Mouse (Mus musculus) midbrain, embryonic 16.5 days (tissue): Measurements from ENCODE around the gene H2-Eb1. TPM values are rescaled to one million over a fixed set of nuclear protein-coding genes. Genes with fewer than 3 reads are reported as not detected.
A peak's percentile ranks its signal among the peaks of the same experiment; 100 is the strongest.

Experiments used
- ATAC-seq: fragments of 200-750 bp; cut with Nextera tagmentation; 2 replicates; pipeline ENCODE4 v1.8.0; 2017; ENCODE audit warnings: moderate TSS enrichment
- H3K27ac ChIP-seq: fragments of 300-500 bp; sonication (generic); 2 replicates; pipeline ENCODE4 v1.5.1; 2014; ENCODE audit warnings: mild to moderate bottlenecking, low read length, mixed read lengths
- H3K27me3 ChIP-seq: fragments of 300-500 bp; sonication (generic); 2 replicates; pipeline ENCODE4 v1.6.1; 2014; ENCODE audit warnings: low read depth, low read length, mixed read lengths; ENCODE audit not compliant: control insufficient read depth, insufficient read depth
- H3K36me3 ChIP-seq: fragments of 300-500 bp; sonication (generic); 2 replicates; pipeline ENCODE4 v1.6.1; 2014; ENCODE audit warnings: mild to moderate bottlenecking, low read length, moderate library complexity, mixed read lengths; ENCODE audit not compliant: control insufficient read depth, insufficient read depth
- H3K4me1 ChIP-seq: fragments of 300-500 bp; sonication (generic); 2 replicates; pipeline ENCODE4 v1.6.1; 2014; ENCODE audit warnings: mild to moderate bottlenecking, low read length, mixed read lengths; ENCODE audit not compliant: control insufficient read depth, insufficient read depth
- H3K4me2 ChIP-seq: fragments of 300-500 bp; sonication (generic); 2 replicates; pipeline ENCODE4 v1.6.1; 2014; ENCODE audit warnings: mild to moderate bottlenecking, low read length, mixed read lengths
- H3K4me3 ChIP-seq: fragments of 300-500 bp; sonication (generic); 2 replicates; pipeline ENCODE4 v1.5.1; 2014; ENCODE audit warnings: low read depth, mild to moderate bottlenecking, low read length, moderate library complexity, mixed read lengths
- H3K9ac ChIP-seq: fragments of 300-500 bp; sonication (generic); 2 replicates; pipeline ENCODE4 v1.6.1; 2014; ENCODE audit warnings: low read depth, low read length, mixed read lengths
- H3K9me3 ChIP-seq: fragments of 300-500 bp; sonication (generic); replicated peaks from 2 replicates; pipeline ENCODE4 v1.6.1; 2014; ENCODE audit warnings: mild to moderate bottlenecking, low read length, mixed read lengths; ENCODE audit not compliant: control insufficient read depth, poor library complexity, severe bottlenecking
- WGBS: fragments of 180-500 bp; shearing (Covaris S2); extraction: QIAGEN DNeasy Blood & Tissue Kit; methylation state at CpG from one replicate; pipeline ENCODE4 v1.1.7; 2014; 5-methylcytosine and 5-hydroxymethylcytosine counted together
- polyA plus RNA-seq: library from polyadenylated mRNA; unstranded; fragments of >200 nt; fragmentation: Nextera tagmentation; extraction: Ambion mirVana; gene quantifications from 2 replicates; pipeline ENCODE4 v1.2.1, GENCODE M21; 2015

The H2-Eb1 gene
- polyA plus RNA-seq = 1.9 and 2.8 TPM in 2 replicates

DNA sequence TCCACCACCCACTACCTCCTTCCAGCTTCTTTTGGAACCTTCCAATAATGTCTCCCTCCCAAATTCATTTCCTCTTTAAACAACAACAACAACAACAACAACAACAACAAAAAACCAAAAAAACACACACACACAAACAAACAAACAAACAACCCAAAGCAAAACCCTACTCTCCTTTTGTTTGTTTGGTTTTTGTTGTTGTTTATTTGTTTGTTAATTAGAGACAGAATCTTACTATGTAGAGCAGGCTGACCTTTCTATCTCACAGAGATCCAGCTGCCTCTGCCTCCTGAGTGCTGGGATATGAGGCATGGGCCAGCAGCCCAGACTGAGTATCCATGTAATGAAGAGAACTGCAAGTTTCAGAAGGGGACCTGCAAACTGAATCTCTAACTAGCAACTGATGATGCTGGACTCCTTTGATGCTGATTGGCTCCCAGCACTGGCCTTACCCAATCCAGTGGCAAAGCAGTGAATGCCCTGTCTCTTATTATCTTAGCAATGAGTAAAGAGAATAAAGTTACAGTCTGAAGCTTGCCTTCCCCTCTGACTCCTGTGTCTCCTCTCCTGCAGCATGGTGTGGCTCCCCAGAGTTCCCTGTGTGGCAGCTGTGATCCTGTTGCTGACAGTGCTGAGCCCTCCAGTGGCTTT, at the start of gene H2-Eb1:
TSS of gene H2-Eb1 (plus strand) at position 488 of the 651 bp plus-strand sequence.
- Histone ChIP-seq H3K27me3 (no peaks in the 10 kb centered on the region), H3K9me3 (no peaks in the 10 kb centered on the region), H3K9ac (no peak within 1 kb of the TSS), H3K4me2 (no peak within 1 kb of the TSS), H3K27ac (no peak within 1 kb of the TSS), H3K4me1 (0 out of 2 replicates have a peak, but pooled peaks cover 3% of the 10 kb centered on the region), H3K4me3 (no peak within 1 kb of the TSS), H3K36me3 (no peaks in the 10 kb centered on the region)
- ATAC-seq = peak; percentile 81

DNA sequence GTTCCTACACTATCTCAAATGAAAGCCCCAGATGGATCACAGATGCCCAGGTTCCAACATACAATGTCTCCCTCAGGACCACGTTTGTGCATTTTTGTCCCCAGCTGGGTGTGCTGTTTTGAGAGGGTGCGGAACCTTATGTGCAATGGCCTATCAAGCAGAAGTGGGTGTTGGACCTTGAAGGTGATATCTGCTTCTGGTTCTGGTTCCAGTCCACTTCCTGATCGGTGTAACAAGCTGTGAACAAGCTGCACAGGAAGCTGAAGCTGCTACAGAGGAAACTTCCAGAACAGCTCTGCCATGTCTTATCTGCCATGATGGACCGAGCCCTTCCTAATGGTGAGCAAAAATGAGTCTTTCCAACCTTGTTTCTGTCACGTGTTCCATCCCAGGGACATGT, 49.2 kb upstream of the H2-Eb1 start:
- no peaks in the 10 kb centered on the region for H3K9me3 ChIP-seq
- no peak overlapping the region for H3K9ac ChIP-seq
- ATAC-seq = no peak
- no peak overlapping the region for H3K4me2 ChIP-seq
- no peak overlapping the region for H3K27ac ChIP-seq
- WGBS = 85% methylated on average over 5 of the region's 5 CpGs
- no peaks in the 10 kb centered on the region for H3K4me1 ChIP-seq
- no peak overlapping the region for H3K4me3 ChIP-seq
- H3K36me3 ChIP-seq = no peaks in the 10 kb centered on the region
- H3K27me3 ChIP-seq = no peaks in the 10 kb centered on the region

DNA sequence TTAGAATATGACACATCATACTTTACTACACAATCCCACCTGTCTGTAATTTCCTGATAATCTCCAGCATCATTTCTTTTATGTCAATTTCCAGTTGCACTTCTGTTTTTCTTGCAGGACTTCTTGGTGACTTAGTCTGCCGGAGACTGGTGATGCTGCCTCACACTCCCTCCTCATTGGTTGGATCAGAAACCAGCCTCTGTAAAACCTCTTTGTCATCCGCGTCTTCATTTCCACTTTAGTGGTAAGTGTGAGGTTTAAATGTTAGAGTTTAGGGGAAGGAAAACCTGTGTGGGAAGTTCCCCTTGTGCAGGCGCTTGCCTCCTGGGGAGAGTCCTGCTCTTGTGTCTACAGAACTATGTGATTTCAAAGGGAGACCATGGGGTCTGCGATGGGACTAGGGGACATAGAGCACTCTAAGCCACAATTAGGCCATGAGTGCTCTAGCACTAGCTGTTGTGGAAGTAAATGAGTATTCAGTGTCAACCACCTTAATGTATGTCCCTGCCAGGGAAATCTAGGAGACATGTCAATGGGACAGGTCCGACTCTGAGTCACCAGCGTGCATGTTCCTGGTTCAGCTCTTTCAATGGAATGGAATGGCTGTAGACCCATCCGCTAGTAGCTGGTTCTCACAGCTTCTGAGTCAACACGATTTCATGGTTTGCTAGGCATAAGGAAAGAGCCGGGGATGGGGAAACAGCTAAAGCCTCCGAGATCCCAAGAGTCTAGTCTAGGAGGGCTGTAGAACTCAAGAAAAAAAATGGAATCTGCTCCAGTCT, 47.9 kb upstream of the H2-Eb1 start, which contains the start of gene H2-Ab1:
TSS of gene H2-Ab1 (plus strand) at position 96 of the 782 bp plus-strand sequence.
- Histone ChIP-seq H3K27me3 (no peaks in the 10 kb centered on the region), H3K4me1 (no peaks in the 10 kb centered on the region), H3K4me2 (no peak within 1 kb of the TSS), H3K9me3 (no peaks in the 10 kb centered on the region), H3K9ac (no peak within 1 kb of the TSS), H3K27ac (no peak within 1 kb of the TSS), H3K4me3 (no peak within 1 kb of the TSS), H3K36me3 (no peaks in the 10 kb centered on the region)
- WGBS = 72% methylated on average over 11 of the region's 11 CpGs
- ATAC-seq = no peak

DNA sequence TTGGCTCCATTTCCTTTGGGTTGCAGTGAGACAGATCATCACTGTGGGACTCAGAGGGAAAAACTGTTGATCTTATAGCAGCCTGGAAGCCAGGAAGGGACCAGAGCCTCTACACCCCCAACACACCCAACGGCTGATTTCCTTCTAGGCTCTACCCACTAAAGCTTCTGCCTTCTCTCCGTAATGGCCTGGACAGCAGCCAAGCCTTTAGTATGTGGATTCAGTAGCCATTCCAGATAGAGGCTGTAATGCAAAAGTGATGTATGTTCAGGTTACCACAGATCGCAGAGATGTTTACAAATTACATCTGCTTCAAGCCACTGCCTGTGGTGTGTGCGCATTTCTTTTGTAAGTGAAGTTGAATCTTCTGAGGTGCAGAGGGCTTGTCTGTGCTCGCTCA, 45.1 kb upstream of the H2-Eb1 start:
- Histone ChIP-seq H3K36me3 (no peaks in the 10 kb centered on the region), H3K9me3 (no peaks in the 10 kb centered on the region), H3K27me3 (peaks cover 14% of the 10 kb centered on the region), H3K9ac (no peak overlapping the region), H3K4me2 (no peak overlapping the region), H3K27ac (no peak overlapping the region), H3K4me1 (peaks cover 10% of the 10 kb centered on the region), H3K4me3 (no peak overlapping the region)
- 88% methylated on average over 5 of the region's 5 CpGs for WGBS
- no peak for ATAC-seq

DNA sequence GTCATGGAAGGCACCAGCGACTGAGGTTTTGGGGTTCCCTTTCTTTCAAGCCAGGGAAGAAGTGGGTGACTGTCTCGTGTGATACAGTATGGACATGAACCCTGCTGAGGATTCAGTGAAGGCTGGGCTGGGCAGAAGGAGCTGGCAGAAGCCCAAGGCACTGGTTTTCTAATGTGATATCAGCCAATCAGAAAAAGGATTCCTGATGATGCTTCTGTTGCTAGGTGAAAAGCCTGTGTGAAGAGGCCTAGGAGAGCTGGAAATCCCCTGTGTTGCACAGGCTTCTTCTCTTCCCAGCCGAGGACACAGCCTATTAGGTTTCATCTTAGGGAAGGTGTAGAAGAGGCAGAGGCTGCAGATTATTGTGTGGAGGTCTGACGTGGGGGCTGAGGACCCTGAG, 44.2 kb upstream of the H2-Eb1 start:
- ATAC-seq = peak; percentile 52
- Histone ChIP-seq H3K4me1 (peaks cover 10% of the 10 kb centered on the region), H3K27ac (no peak overlapping the region), H3K36me3 (no peaks in the 10 kb centered on the region), H3K4me3 (no peak overlapping the region), H3K9ac (no peak overlapping the region), H3K9me3 (no peaks in the 10 kb centered on the region), H3K4me2 (no peak overlapping the region), H3K27me3 (peaks cover 14% of the 10 kb centered on the region)
- 29% methylated on average over 4 of the region's 4 CpGs for WGBS

DNA sequence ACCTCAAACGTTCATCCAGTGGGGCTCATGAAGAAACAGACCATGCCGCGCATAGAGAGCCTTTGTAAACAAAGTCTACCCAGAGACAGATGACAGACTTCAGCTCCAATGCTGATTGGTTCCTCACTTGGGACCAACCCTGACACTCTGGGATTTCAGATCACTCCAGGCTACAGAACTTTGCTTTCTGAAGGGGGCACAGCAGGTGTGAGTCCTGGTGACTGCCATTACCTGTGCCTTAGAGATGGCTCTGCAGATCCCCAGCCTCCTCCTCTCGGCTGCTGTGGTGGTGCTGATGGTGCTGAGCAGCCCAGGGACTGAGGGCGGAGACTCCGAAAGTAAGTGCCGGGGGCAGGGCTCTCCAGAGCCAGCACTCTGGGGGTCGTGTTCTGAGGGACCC, 42.6 kb upstream of the H2-Eb1 start:
- Histone ChIP-seq H3K4me2 (peak overlapping the region; percentile 91), H3K4me3 (peak overlapping the region; percentile 32), H3K36me3 (no peaks in the 10 kb centered on the region), H3K9me3 (no peaks in the 10 kb centered on the region), H3K9ac (no peak overlapping the region), H3K27me3 (peaks cover 14% of the 10 kb centered on the region), H3K4me1 (peaks cover 10% of the 10 kb centered on the region), H3K27ac (no peak overlapping the region)
- peak; percentile 79 for ATAC-seq
- under 1% methylated on average over 8 of the region's 8 CpGs for WGBS

DNA sequence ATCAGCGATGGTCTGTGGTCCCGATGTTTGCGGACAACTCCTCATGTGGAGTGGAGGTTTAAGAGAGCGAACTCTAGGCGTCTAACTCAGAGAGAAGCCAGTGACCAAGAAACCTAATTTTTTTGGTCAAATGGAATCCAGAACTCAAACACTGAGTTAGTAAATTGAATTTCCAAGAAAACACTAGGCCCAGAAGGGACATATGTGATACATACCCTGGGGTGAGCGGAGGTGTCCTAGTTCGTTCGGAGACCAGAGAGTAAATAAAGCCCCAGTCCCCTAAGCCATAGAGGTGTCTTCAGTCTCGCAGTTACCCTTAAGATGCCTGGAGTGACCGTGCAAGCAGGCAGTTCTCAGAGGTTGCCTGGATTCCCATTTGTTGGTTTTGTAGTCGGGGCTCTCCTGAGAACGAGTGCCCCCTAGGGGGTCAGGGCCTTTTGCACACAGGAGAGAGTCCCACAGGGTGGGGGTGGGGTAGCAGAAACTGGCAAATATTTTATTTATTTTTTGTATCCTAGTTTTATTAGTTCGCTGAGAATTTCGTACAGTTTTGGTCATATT, 41.8 kb upstream of the H2-Eb1 start:
- WGBS = 6% methylated on average over 14 of the region's 14 CpGs
- H3K4me1 ChIP-seq = peaks cover 10% of the 10 kb centered on the region

DNA sequence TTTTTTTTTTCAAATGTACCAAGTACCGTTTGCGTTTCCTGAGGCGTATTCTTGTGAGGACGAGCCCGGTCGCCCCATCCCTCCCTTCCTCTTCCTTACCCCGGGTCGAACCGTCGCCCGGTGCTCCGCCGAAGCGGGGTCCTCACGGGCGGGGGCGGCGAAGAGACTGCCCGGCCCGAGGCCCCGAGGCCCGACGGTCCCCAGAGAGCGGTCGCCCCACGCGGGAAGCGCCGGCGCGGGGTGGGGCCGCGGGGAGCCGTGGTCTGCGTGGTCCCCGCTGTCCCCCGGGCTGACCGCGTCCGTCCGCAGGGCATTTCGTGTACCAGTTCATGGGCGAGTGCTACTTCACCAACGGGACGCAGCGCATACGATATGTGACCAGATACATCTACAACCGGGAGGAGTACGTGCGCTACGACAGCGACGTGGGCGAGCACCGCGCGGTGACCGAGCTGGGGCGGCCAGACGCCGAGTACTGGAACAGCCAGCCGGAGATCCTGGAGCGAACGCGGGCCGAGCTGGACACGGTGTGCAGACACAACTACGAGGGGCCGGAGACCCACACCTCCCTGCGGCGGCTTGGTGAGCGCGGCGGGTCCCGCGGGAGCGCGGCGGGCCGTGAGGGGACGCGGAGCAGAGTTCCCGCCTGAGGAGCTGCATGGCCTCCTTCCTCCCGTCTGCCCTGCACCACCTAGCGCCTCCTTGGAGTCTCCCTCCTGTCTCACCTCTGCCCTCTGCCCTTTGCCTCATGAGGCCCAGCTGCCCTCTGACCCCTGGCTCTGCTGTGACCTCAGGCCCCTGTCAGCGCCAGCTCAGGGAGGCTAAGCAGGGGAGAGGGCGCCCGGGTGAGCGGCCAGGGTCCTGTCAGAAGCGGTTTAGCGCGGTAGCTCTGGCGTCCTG, 41.0 kb upstream of the H2-Eb1 start:
- under 1% methylated on average over 86 of the region's 93 CpGs for WGBS
- peak overlapping the region; percentile 62 for H3K9ac ChIP-seq
- H3K27ac ChIP-seq = no peak overlapping the region
- no peaks in the 10 kb centered on the region for H3K36me3 ChIP-seq
- peaks cover 10% of the 10 kb centered on the region for H3K4me1 ChIP-seq
- peak overlapping the region; percentile 51 for H3K4me3 ChIP-seq
- H3K27me3 ChIP-seq = peaks cover 14% of the 10 kb centered on the region
- ATAC-seq = no peak
- no peaks in the 10 kb centered on the region for H3K9me3 ChIP-seq
- H3K4me2 ChIP-seq = peak overlapping the region; percentile 91

More for the DNA sequence above, 41.8 kb upstream of the H2-Eb1 start:
- H3K9me3 ChIP-seq = no peaks in the 10 kb centered on the region
- peaks cover 14% of the 10 kb centered on the region for H3K27me3 ChIP-seq
- H3K4me2 ChIP-seq = peak overlapping the region; percentile 91
- no peak overlapping the region for H3K9ac ChIP-seq
- H3K4me3 ChIP-seq = peak overlapping the region; percentile 32
- no peak for ATAC-seq
- H3K27ac ChIP-seq = no peak overlapping the region
- no peaks in the 10 kb centered on the region for H3K36me3 ChIP-seq
